Mouse (Mus musculus) layer of hippocampus, adult 9-10 months (tissue): Measurements from ENCODE around the gene Ntn5.
A peak's percentile ranks its signal among the peaks of the same experiment; 100 is the strongest.
"Not testable (repeated sequence)": the region's sequence is repeated elsewhere in the genome, so short reads cannot be mapped to it uniquely, and the experiment has no call there.

Experiments
- DNase-seq: peaks from one replicate; pipeline ENCODE4 v3.0.0; 2022; ENCODE audit warnings: low spot score

The Ntn5 gene

DNA sequence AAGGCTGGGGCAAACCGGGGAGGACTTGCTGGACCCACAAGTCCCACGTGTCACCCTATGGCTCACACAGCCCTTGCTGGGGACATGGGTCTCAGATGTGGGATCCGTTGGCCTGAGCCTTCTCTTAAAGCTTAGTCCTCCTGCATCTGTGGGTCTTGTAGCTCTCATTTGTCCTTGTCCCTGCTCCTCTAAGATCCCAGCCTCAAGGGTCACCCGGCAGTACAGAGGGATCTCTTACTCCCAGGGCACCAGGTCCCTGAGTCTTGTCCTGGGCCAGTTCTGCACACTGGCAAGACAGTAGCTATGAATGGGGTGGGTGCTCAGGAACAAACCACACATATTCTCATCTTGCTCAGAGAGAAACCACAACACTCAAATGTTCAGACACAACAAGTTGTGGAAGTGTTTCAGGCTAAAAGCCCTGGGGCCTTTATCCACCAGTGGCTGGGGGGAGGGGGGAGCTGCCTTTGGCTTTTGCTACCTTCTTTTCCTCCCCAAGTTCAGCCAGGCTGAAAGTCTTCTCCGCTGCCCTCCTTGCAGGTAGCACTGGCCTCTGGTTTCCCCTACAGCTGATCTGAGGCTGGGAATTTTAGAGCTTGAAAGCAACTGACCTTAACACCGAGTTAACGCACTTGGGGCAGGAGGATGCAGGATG, at the start of gene Ntn5:
Gene Ntn5 (plus strand): TSS at position 627 of the 655 bp plus-strand sequence.
- no peak for DNase-seq

DNA sequence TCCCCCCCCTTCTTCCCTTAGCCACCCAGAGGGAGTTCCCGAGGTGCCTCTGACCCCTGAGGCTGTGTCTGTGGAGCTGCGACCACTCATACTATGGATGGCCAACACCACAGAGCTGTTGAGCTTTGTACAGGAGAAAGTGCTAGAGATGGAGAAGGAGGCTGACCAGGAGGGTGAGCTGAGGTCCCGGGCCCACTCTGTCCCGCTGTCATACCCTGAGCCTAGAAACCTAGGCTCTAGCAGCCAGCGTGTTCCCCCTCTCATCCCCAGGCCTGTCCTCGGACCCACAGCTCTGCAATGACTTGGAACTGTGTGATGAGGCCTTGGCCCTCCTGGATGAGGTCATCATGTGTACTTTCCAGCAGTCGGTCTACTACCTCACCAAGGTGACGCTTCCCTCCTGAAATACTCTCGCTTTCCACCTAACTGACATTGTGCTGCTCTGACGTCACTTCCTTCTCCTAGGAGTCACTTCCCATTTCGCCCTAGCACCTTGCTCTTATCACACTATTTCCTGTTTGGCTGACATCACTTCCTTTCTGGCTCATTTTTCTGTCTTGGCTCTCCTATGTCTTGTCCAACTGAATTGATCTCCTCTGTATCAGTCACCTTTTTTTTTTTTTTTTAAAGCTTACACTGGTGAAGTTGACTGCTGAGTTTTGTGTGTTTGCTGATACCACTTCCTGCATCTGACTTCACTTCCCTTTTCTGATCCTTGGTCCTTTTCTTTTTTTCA, 48.7 kb upstream of the Ntn5 start:
- no peak for DNase-seq

DNA sequence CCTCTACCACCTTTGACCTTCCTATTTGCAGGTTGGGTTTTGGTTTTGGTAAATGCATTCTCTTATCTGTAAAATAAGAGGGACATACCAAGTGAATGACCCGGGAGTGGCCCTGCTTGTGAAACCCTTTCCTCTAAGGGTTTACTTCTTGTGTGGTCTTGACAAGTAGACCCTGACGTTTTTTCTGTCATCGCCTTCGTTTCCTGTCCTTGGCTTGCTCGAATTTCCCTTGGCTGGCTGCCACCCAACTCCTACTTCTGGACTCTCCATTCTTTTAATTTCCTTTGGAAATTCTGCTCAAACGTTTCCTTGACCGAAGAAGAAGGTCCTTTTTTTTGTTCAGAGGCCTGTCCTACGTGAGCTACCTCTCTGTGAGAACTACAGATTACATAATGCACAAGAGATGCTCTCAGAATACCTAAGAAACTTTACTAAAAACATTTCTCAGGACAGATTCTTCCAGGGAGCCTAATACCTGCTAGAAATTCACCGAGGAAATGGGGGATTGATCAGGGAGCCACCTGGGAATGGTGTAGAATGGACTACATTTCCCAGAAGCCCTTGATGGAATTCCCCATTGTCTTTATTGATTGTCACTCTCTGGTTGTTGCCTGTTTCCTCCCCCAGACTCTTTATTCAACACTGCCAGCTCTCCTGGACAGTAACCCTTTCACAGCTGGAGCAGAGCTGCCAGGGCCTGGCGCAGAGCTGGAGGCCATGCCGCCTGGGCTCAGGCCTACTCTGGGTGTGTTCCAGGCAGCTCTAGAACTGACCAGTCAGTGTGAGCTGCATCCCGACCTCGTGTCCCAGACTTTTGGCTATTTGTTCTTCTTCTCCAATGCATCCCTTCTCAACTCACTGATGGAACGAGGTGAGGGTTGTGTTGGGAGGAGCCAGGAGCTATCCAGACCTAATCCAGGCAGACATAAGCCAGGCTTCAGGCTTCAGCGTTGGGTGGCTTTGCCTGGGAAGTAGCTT, 47.8 kb upstream of the Ntn5 start:
- no peak for DNase-seq

DNA sequence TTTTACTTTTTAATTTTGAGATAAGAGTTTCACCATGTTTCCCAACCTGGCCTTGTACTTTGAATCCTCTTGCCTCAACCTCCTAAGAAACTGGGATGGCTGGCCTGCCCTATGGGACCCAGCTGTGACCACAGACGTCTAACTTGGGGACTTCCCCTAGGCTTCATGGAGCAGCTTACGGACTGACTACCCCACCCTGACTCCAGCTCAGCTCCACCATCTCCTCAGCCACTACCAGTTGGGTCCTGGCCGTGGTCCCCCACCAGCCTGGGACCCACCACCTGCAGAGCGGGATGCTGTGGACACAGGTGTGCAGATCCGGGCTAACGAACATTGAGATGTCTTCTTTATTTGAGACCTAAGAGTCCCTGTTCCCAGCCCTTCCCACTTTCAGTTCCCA, 46.1 kb upstream of the Ntn5 start:
- DNase-seq: no peak

DNA sequence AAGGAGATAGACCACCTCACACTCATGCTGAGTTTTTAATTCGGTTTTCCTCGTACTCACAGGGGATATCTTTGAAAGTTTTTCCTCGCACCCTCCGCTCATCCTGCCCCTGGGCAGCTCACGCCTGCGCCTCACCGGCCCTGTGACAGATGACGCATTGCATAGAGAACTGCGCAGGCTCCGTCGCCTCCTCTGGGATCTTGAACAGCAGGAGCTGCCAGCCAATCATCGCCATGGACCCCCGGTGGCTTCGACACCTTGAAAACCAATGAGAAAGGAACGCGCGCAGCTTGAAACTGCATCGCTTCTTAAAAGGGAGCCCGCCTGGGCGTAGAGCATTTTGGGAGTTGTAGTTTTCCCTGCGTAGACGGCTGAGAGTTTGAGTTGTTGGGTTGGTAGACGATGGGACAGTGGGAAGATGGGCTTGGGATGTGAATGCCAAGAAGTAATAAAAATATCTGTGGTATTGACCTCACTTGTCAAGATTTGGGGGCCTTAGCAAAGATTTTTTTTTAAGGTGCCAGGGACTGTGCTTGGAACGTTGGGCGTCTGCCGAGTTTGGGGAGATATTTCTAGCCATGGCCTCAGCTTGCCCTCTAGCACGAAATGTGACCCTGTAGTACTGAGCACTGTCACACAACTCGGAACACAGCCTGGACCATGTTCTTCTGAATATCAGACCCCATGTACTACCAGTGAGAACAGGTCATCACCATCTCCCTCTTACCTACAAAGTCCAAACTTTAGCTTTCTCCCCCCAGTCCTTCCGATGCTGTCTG, 45.0 kb upstream of the Ntn5 start:
- peak; percentile 78 for DNase-seq

DNA sequence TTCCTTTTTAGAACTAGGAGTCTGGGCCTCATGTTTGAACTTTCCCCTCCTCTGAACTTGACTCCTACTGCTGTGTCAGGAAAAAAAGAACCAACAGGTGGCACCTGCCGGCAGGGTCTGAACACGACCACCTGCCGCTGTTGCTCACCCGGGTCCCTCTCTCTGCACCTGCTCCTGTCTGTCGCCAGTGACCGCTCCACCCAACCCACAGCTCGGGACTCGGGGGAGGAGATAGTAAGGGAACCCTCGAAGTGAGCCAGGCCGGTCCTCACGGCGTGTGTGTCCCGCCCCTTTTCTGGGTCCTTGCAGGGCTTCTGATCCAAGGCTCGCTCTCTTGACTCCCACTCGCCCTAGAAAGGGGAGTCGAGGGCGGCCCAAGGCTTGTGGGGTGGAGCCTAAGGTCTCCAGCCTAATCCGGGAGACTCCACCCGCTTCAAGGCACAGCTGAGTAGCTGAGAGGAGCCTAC, 44.2 kb upstream of the Ntn5 start, which contains the start of gene Mamstr:
Gene Mamstr (plus strand): TSS at position 417 of the 467 bp plus-strand sequence.
- DNase-seq: no peak

DNA sequence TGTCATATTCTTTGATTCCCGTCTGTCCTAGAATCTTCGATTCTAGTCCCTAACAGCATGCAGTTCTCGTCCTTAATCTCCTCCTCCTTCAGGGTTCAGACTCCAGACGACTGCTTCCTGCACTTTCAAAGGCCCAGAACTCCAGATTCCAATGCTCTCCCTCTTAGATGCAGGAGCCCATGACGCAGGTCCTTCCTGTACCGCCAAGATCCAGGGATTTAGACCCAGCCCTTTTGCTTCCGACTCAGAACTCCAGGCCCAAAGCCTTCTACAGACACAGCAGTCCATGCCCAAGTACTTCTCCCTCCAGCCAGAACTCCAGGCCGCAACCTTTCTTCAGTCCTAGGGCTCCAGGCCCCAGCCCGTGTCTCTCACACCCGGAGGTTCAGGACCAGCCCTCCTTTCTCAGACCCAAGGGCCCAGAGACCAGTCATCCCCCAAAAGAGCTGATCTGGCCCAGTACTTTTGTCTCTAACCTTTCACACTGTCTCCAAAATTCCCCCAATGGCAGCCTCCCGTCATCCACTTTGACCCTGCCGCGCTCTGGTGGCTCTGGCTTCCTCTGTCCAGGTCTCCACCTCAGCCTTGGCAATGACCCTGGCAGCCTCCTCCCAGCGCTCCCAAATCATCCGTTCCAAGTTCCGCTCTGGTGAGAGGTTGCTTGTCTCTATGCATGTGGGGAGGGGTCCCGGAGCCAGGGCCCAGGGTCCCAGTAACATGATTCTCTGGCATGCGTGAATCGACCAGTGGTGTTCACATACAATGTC, 43.4 kb upstream of the Ntn5 start:
- no peak for DNase-seq

DNA sequence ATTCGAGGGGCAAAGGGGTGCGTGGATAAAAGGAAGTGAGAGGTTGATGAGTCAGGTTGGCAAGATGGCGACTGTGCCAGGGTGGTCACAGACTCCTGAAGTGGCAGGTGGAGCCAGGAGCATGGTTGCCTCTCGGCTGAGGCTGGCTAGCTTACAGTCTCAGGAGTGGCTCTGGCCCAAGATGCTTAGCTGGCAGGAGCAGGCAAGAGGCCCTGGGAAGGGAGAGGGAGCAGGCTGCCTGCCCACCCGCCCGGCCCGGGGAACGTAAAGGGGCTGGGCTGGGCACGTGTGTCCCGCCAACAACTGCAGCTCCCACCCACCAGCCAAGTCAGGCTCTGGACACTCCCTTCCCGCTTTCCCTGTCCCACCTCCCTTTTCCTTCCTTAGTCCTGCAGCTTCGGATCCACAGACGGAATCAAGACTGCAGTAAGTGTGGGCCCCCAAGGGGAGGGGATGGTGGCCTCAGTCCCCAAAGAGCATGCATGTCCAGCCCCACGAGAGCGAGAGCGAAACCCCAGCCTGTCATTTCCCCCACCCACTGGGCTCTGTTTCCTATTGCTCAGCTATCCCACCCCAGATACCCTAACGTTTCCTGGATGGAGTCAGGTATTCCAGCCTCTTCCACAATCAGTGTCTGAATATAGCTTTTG, 42.3 kb upstream of the Ntn5 start:
- DNase-seq: no peak

DNA sequence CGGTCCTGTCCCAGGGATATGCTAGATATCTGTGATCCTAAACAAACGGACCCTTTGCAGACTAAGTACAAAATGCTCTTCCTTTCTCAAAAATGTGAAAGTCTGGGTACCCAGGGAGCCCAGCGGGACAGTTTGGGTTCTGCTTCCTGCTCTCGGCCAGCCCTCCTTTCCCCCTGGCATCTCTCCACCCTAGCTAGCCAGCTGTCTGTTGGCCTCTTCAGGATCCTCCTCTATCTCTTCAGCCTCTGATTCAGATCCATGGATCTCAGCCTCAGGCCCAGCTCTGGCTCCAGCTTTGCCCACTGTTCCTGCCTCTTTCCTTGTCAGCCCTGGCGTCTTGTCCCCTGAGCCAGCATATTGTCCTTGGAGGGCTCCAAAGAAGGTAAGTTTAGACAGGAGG, 41.7 kb upstream of the Ntn5 start:
- DNase-seq: no peak

DNA sequence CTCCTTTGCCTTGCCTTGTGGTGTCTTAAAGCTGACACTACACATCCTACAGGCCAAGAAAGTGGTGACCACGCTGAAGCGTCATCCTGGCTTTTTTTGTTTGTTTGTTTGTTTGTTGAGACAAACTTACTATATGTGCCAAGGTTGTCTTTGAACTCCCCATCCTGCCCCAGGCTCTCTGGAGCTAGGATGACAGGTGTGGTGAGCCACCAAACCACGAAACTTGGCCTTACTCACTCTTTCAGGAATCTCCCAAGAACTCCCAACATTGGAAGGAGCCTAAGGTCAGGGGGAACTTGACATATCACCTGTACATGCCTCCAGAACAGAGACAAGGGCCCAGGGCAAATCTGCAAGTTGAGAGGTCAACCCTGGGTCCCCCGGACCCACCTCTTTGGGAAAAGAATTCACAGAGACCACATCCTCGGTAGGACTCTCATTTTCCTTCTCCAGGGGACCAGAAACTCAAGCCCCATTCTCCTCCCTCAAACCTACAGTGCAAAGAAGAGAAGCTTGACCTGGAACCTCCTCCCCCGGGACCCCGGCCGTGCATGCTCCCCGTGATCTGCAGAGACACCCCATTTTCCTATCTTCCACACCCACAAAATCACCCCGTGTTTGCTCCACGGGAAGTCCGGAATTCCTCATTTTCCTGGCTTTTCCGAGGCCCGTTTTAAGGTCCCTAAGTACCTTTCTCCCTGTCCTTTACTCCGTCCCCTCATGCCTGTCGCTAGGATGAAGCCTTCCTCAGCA, 41.1 kb upstream of the Ntn5 start:
- no peak for DNase-seq

DNA sequence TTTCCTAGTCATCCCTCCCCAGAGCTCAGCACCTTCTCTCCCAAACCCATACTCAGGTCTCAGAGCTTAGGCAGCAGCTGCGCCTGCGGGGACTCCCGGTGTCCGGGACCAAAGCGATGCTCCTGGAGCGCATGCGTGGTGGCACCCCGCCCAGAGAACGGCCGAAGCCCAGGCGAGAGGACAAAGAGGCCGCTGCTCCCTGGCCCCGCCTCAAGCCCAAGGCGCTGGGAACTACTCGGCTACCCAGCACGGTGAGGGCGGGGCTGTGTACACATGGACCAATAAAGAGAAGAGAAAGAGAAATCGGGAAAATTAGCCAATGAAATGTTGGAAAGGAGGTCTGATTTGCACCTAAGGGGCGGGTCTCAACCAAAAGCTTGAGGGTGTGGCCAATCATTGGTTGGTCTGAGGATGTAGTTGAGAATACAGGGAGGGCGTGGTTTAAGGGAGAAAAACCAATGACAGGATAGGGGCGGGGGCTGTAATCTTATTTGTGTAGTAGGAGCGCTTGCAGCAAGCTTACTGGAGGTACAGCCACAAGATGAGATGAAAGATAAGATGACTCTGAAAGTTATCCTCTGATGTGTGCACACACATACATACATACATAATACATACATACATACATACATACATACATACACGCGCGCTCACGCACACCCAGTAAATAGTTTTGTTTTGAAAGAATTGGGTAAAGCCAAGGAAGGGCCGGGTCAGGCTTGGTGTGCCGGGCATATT, 40.2 kb upstream of the Ntn5 start:
- peak; percentile 90 for DNase-seq

DNA sequence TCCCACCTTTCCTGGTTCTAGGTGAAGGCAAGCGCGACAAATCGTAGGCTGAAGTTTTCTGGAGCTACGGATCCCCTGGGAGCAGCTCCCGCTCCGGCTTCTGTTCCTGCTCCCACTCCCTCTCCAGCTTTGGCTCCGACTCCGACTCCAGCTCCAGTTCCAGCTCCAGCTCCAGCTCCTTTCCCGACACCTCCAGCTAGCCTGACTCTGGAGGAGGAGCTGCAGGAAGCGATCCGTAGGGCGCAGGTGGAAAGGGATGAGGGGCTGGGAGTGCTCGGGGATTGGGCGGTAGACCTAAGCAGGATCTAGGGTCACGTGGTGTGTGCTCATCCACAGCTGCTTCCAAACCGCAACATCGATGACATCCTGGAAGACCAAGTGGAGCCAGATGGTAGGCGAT, 39.6 kb upstream of the Ntn5 start:
- no peak for DNase-seq

DNA sequence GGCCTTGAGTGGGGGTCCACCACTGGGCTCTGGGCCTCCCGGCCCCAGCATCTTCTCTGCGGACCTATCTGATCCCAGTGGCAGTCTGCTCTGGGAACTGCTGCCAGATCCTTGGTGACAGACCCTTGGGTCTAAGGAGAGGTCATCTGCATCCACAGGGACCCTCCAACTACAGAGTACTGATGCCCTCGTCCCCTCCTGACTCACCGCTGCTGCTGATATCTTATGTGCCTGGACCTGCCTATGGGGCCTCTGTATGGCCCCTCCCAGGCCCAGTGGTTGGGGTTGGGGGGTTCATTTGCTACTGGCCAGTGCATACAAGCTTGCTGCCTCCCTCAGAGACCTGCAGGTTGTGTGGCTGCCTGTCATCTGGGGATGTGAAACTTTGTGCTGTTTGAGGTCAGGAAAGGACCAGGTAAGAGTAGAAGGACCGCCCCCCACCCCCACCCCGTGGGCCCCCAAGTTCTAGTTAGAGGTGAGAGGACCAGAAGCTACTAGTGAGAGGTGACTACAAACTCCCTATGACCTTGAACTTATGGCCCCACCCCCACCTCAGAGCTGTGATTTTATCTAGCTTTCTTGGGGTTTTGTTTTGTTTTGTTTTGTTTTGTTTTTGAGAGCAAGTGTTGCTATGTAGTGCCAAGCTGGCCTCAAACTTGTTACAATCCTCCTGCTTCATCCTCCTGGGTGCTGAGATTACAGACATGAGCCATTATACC, 38.8 kb upstream of the Ntn5 start:
- no peak for DNase-seq

DNA sequence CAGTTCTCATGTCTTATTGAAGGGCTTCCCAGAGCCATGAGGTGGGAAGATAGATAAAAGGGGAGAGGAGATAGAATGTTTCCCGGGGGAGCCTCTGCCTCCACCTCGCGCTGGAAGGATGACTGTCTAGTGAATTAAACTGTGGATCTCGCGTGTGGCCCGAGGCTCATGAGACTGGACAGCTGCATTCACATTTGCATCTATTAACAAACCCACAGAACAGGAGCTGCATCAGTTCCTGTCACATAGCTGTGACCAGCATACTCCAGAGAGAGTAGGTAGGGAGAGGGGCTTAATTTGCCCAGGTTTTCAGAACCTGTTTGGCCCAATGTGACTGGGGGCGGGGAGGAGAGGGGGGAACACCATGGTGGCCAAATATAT, 38.2 kb upstream of the Ntn5 start:
- DNase-seq: no peak

DNA sequence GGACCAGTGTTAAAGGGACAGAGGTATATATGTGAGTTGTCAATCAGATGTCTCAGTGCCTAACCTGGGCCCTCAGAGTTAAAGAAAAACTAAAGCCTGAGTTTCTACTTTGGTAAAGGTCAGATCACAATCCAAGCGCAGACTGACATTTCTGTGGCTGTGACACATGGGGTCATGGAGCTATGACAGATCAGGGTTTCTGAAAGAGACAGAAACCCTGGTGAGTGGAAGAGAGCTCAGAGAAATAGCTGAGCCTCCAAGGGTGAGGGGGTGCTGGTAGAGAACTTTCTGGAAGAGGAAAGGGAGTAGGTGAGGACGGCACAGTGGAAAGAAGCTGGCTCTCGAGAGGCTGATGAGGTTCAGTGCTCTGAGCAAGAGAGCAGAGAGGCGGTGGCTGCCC, 37.2 kb upstream of the Ntn5 start:
- DNase-seq: no peak

DNA sequence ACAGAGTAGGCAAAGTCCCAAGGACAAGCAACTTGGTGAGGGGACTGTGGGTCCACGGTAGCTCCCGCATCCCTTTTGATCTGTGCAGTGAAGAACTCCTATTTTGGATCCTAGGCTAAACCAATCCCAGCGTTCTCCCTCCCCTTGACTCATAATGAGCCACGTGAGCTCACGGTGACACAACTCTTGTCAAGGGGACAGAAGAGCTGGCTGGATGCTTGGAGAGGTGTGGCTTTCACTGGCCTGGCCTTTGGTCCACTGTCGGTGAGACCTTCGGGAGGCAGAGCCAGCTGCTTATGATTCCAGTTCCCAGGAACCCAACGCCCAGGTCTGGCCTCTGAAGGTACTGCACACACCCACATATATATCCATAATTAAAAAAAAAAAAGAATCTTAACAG, 34.5 kb upstream of the Ntn5 start:
- DNase-seq: no peak

DNA sequence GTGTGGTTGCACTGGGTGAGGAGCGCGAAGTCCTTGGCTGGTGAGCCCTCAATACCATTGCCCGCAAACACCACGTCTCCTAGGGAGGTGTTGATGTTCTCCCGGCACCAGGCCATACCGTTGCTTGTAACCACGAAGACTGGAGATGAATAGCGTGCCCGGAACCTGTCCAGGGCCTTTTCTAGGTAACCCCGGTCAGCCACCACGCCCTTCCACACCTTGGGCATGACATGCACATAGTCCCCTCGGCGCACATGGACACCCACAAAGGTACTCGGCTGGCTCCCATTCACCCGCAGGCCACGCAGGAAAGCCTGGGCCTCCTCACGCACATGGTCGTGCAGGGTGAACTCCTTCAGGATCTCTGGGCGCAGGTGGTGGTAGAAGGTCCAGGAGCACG, 33.3 kb upstream of the Ntn5 start:
- not testable (repeated sequence) for DNase-seq

DNA sequence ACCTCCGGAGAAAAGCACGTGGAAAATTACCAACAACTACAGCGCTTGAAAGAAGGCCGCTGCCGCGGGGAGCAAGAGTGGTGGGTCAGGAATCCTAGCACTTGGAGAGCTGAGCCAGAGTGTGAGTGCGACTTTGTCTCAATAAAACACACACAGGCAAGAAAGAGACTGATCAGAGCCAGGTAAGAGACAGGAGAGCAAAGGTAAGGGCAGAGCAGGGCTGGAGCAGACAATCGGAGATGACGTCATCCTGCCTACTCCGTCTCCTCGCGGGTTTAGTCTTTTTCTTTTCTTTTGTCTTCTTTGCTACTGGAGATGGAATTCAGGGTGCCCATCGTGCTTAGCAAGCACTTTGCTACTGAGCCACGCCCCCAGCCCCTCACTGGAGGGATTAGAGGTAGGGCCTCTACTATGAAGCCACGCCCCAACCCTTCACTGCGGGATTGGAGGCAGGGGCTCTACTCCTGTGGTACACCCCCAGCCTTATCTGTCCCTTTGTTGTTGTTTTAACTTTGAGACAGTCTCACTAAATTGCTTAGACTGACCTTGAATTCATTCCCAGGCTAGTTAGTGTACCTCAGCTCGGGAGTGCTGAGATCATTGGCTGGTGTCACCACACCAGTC, 29.3 kb upstream of the Ntn5 start:
- DNase-seq: no peak
